Mouse (Mus musculus) MEL (cell line): Measurements from ENCODE around the gene Kcnj4. TPM values are rescaled to one million over a fixed set of nuclear protein-coding genes. Genes with fewer than 3 reads are reported as not detected.
A peak's percentile ranks its signal among the peaks of the same experiment; 100 is the strongest.

ENCODE experiments used
- DNase-seq: peaks from one replicate; pipeline ENCODE4 v3.0.0; 2011; ENCODE audit warnings: low read depth, low spot score
- H3K27ac ChIP-seq: 2 replicates; pipeline ENCODE4 v1.5.1; 2012; ENCODE audit warnings: low read depth, mild to moderate bottlenecking, control low read depth, low read length, moderate library complexity; ENCODE audit not compliant: control insufficient read depth
- H3K27me3 ChIP-seq, 2 experiments: fragments of 150-350 bp in 1 of 2; sonication (generic) in 1 of 2; 2 replicates each; pipeline ENCODE4 v1.6.1; 2012; ENCODE audit warnings: low read length in 2 of 2, mild to moderate bottlenecking in 2 of 2, improper control_type of control experiment in 1 of 2, moderate library complexity in 1 of 2; ENCODE audit not compliant: insufficient read depth in 2 of 2, control insufficient read depth in 1 of 2
- H3K36me3 ChIP-seq, 2 experiments: 2 replicates each; pipeline ENCODE4 v1.6.1; 2012 to 2014; ENCODE audit warnings: low read length in 2 of 2, improper control_type of control experiment in 1 of 2, inconsistent platforms in 1 of 2, mild to moderate bottlenecking in 1 of 2; ENCODE audit not compliant: insufficient read depth in 2 of 2, control insufficient read depth in 1 of 2
- H3K4me1 ChIP-seq, 2 experiments: fragments of 150-350 bp in 1 of 2; sonication (generic) in 1 of 2; 2 replicates each; pipeline ENCODE4 v1.6.1; 2012; ENCODE audit warnings: low read length in 2 of 2, improper control_type of control experiment in 1 of 2, mild to moderate bottlenecking in 1 of 2; ENCODE audit not compliant: insufficient read depth in 2 of 2, control insufficient read depth in 1 of 2
- H3K4me3 ChIP-seq, 2 experiments: fragments of 150-350 bp in 1 of 2; sonication (generic) in 1 of 2; 2 replicates each; pipeline ENCODE4 v1.5.1; 2012; ENCODE audit warnings: low read depth in 2 of 2, low read length in 2 of 2, mild to moderate bottlenecking in 2 of 2, moderate library complexity in 2 of 2, control low read depth in 1 of 2, improper control_type of control experiment in 1 of 2; ENCODE audit not compliant: control insufficient read depth in 1 of 2, insufficient read depth in 1 of 2
- H3K79me2 ChIP-seq: 2 replicates; pipeline ENCODE4 v1.6.1; 2012; ENCODE audit warnings: mild to moderate bottlenecking, low read length, moderate library complexity; ENCODE audit not compliant: control insufficient read depth, poor library complexity, insufficient read depth
- H3K9ac ChIP-seq: 2 replicates; pipeline ENCODE4 v1.6.1; 2012; ENCODE audit warnings: low read depth, mild to moderate bottlenecking, control low read depth, low read length, moderate library complexity; ENCODE audit not compliant: control insufficient read depth, poor library complexity, severe bottlenecking
- H3K9me3 ChIP-seq: fragments of 150-350 bp; sonication (generic); replicated peaks from 2 replicates; pipeline ENCODE4 v1.6.1; 2012; ENCODE audit warnings: mild to moderate bottlenecking, low read length, improper control_type of control experiment, moderate library complexity; ENCODE audit not compliant: insufficient read depth
- CHD1 ChIP-seq: IDR thresholded peaks from 2 replicates; pipeline ENCODE4 v1.6.1; 2012; ENCODE audit warnings: low read depth, mild to moderate bottlenecking, inconsistent platforms, low read length, improper control_type of control experiment
- GABPA ChIP-seq: IDR thresholded peaks from 2 replicates; pipeline ENCODE4 v1.6.1; 2012; ENCODE audit warnings: low read depth, mild to moderate bottlenecking, inconsistent platforms, low read length, improper control_type of control experiment, moderate library complexity
- JUND ChIP-seq: IDR thresholded peaks from 2 replicates; pipeline ENCODE4 v1.6.1; 2011; ENCODE audit warnings: low read depth, mild to moderate bottlenecking, improper control_type of control experiment, low read length
- KAT2A ChIP-seq: conservative IDR thresholded peaks from 2 replicates; pipeline ENCODE4 v1.6.1; 2012; ENCODE audit warnings: low read depth, low read length, improper control_type of control experiment, inconsistent platforms
- MAFK ChIP-seq: IDR thresholded peaks from 2 replicates; pipeline ENCODE4 v1.6.1; 2011; ENCODE audit warnings: low read depth, mild to moderate bottlenecking, low read length, improper control_type of control experiment, borderline replicate concordance
- MEF2A ChIP-seq: IDR thresholded peaks from 2 replicates; pipeline ENCODE4 v1.6.1; 2014; ENCODE audit warnings: low read depth, mild to moderate bottlenecking, inconsistent platforms, low read length, improper control_type of control experiment; ENCODE audit not compliant: poor library complexity, insufficient replicate concordance, severe bottlenecking; ENCODE audit errors: extremely low read depth
- MXI1 ChIP-seq: IDR thresholded peaks from 2 replicates; pipeline ENCODE4 v1.6.1; 2011; ENCODE audit warnings: mild to moderate bottlenecking, low read depth, low read length, improper control_type of control experiment
- MYC ChIP-seq: IDR thresholded peaks from 2 replicates; pipeline ENCODE4 v1.6.1; 2011; ENCODE audit warnings: low read depth, mild to moderate bottlenecking, low read length, improper control_type of control experiment, moderate library complexity
- NELFE ChIP-seq: IDR thresholded peaks from 2 replicates; pipeline ENCODE4 v1.6.1; 2011; ENCODE audit warnings: low read depth, low read length, improper control_type of control experiment
- NRF1 ChIP-seq: IDR thresholded peaks from 2 replicates; pipeline ENCODE4 v1.6.1; 2014; ENCODE audit warnings: low read depth, mild to moderate bottlenecking, inconsistent platforms, low read length, improper control_type of control experiment, moderate library complexity; ENCODE audit not compliant: poor library complexity, insufficient read depth, severe bottlenecking
- SIN3A ChIP-seq: IDR thresholded peaks from 2 replicates; pipeline ENCODE4 v1.6.1; 2012; ENCODE audit warnings: low read length, improper control_type of control experiment, inconsistent platforms
- TBP ChIP-seq: IDR thresholded peaks from 2 replicates; pipeline ENCODE4 v1.8.0; 2011; ENCODE audit warnings: low read depth, low read length, improper control_type of control experiment
- TCF12 ChIP-seq: IDR thresholded peaks from 2 replicates; pipeline ENCODE4 v1.6.1; 2014; ENCODE audit warnings: low read depth, mild to moderate bottlenecking, inconsistent platforms, low read length, improper control_type of control experiment, moderate library complexity
- UBTF ChIP-seq: IDR thresholded peaks from 2 replicates; pipeline ENCODE4 v1.6.1; 2012; ENCODE audit warnings: low read depth, mild to moderate bottlenecking, inconsistent platforms, low read length, improper control_type of control experiment, moderate library complexity, borderline replicate concordance; ENCODE audit not compliant: insufficient read depth
- USF2 ChIP-seq, 2 experiments: IDR thresholded peaks; 2 replicates each; pipeline ENCODE4 v1.6.1; 2011 to 2012; ENCODE audit warnings: improper control_type of control experiment in 2 of 2, low read length in 2 of 2, borderline replicate concordance in 1 of 2, inconsistent platforms in 1 of 2, low read depth in 1 of 2, mild to moderate bottlenecking in 1 of 2; ENCODE audit not compliant: insufficient read depth in 1 of 2
- ZC3H11A ChIP-seq: IDR thresholded peaks from 2 replicates; pipeline ENCODE4 v1.6.1; 2012; ENCODE audit warnings: low read depth, mild to moderate bottlenecking, inconsistent platforms, low read length, improper control_type of control experiment
- ZMIZ1 ChIP-seq: IDR thresholded peaks from 2 replicates; pipeline ENCODE4 v1.6.1; 2012; ENCODE audit warnings: low read depth, mild to moderate bottlenecking, inconsistent platforms, low read length, improper control_type of control experiment, moderate library complexity
- polyA plus RNA-seq, 2 experiments: library from polyadenylated mRNA; stranded (reverse) in 1 of 2; unstranded in 1 of 2; fragments of >175 nt in 1 of 2; fragments of >200 nt in 1 of 2; gene quantifications; 2 replicates each; pipeline versions ENCODE4 v1.2.1 to v1.2.4; 2012; ENCODE audit warnings: low replicate concordance in 2 of 2, low read depth in 1 of 2; ENCODE audit not compliant: insufficient read length in 2 of 2, insufficient read depth in 1 of 2, missing spikeins in 1 of 2
- total RNA-seq: library from RNA; depleted of rRNA; stranded (reverse); fragments of 300-350 nt; gene quantifications from 2 replicates; pipeline ENCODE4 v1.2.3, GENCODE M21; 2012

Gene Kcnj4
- total and polyA plus RNA-seq, 3 experiments = 0.07 TPM; not detected in 2

DNA sequence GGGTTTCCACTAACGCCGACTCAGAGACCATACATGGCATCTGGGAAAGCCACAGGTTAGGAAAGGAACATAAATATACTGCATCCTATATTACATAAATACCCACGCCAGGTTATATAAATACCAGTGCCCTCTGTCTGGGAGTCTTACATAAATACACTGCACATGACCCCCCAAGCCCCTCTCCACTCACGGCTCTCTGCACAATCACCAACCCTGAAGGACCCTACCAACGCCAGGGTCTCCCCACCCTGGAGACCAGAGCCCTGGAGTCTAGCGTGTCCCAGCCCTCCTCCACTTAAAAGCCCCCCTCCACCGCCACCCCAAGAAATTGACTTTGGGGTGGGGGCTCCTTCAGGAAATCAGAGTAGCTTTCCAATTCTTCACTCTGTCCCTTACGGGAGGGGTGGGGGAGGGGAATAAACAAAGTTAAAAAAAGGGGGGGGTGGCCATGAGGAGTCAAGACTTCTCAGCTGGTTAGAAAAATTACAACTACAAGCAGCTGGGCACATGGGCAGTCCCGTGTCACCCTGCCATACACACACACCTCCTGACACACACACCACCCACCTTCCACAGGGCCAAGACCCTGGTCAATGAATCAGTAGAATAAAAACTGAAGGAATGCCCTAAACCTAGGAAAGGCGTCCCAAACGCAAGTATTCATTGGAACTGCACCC is 64.2 kb downstream of the Kcnj4 start:
- DNase-seq = no peak
- no peaks in the 10 kb centered on the region for H3K27me3 ChIP-seq
- peaks cover 0 to 17% of the 10 kb centered on the region in 2 experiments; a peak in 2 of 4 replicates for H3K36me3 ChIP-seq
- peak overlapping the region; percentile 68 to 92 for H3K4me3 ChIP-seq
- H3K9me3 ChIP-seq = no peaks in the 10 kb centered on the region
- TF ChIP-seq MAFK = no peak
- 0 out of 2 replicates have a peak, but pooled peaks have one; percentile 7 for TF ChIP-seq SIN3A
- peak; percentile 46; the same call in 1 of the 2 replicates for TF ChIP-seq MXI1
- no peak for TF ChIP-seq JUND
- 0 out of 2 replicates have a peak, but pooled peaks have one; percentile 25 for TF ChIP-seq CHD1
- peaks cover 15% of the 10 kb centered on the region for H3K79me2 ChIP-seq
- peaks cover 17 to 23% of the 10 kb centered on the region in 2 experiments for H3K4me1 ChIP-seq
- peak overlapping the region; percentile 85 for H3K9ac ChIP-seq
- H3K27ac ChIP-seq = peak overlapping the region; percentile 8

- H3K4me3 ChIP-seq = no peak overlapping the region; a peak in 1 of 4 replicates
- no peaks in the 10 kb centered on the region for H3K9me3 ChIP-seq
- no peak overlapping the region for H3K27ac ChIP-seq
- peaks cover 15% of the 10 kb centered on the region for H3K79me2 ChIP-seq
- DNase-seq = no peak
- no peaks in the 10 kb centered on the region for H3K27me3 ChIP-seq
- peaks cover 20 to 28% of the 10 kb centered on the region in 2 experiments for H3K4me1 ChIP-seq
- H3K9ac ChIP-seq = no peak overlapping the region
- H3K36me3 ChIP-seq = peaks cover 0 to 22% of the 10 kb centered on the region in 2 experiments; a peak in 2 of 4 replicates
- TF ChIP-seq TBP (no peak), KAT2A (no peak), USF2 (IDR thresholded peaks at IDR 0.05; ENCODE audit: borderline replicate concordance in 1 of 2, insufficient read depth in 1 of 2, low read depth in 1 of 2, low read length in 2 of 2) (no peak), NELFE (no peak), NRF1 (no peak), GABPA (no peak), ZC3H11A (no peak), UBTF (no peak), MYC (no peak), MEF2A (no peak), JUND (no peak), ZMIZ1 (no peak), TCF12 (no peak)
Measured at GRCm38 (mm10) chr15:79440223-79440622, 64.8 kb downstream of the Kcnj4 start.
